Mouse (Mus musculus) adrenal gland, postnatal 4 days (tissue): Measurements from ENCODE around the gene Kazn. TPM values are rescaled to one million over a fixed set of nuclear protein-coding genes. Genes with fewer than 3 reads are reported as not detected.

Source experiments
- DNase-seq, 2 experiments: peaks; one replicate each; pipeline ENCODE4 v3.0.0; 2021 to 2022; ENCODE audit warnings: low spot score in 2 of 2, mixed read lengths in 2 of 2
- total RNA-seq, 2 experiments: library from RNA; stranded (reverse); gene quantifications; 2 replicates each; pipeline ENCODE4 v1.2.3; 2021

Kazn gene
- total RNA-seq, 2 experiments from 2014 or later, result 40.7 to 42.6 TPM

- DNase-seq, result no peak
Measured at GRCm38 (mm10) chr4:142242750-142243383, 3.7 kb upstream of the Kazn start.

DNA sequence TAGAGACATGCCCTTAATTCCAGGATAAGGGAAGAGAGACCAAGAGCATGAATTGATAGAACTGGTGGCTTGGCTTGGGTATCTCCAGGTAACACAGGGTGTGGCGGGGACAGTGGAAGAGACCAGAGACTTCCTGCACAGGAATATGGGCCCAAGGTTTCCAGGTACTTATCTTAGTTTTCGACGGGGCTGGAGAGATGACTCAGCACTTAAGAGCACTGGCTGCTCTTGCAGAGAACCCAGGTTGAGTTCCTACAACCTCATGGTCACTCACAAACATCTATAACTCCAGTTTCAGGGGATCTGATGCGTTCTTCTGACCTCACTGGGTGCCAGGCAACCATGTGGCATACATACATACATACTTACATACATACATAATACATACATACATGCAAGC is 3.0 kb upstream of the Kazn start:
- no peak for DNase-seq

DNA sequence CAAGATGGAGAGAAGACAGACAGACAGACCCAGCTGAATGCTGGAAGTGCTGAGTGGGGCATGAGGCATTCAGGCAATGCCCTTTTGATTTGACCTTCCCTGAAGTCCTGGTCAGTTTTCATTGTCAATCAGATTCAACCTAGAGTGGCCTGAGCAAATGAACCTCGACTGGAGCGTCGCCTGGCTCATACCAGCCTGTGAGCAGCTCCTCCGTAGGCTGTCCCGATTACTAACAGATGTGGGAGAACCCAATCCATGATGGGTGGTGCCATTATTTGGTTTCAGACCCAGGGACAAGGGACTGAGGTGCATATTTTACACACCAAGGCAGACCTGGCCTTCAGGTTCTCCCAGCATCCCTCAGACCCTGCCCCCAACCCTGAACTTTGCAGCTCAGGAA is 1.7 kb upstream of the Kazn start:
- DNase-seq, result no peak

DNA sequence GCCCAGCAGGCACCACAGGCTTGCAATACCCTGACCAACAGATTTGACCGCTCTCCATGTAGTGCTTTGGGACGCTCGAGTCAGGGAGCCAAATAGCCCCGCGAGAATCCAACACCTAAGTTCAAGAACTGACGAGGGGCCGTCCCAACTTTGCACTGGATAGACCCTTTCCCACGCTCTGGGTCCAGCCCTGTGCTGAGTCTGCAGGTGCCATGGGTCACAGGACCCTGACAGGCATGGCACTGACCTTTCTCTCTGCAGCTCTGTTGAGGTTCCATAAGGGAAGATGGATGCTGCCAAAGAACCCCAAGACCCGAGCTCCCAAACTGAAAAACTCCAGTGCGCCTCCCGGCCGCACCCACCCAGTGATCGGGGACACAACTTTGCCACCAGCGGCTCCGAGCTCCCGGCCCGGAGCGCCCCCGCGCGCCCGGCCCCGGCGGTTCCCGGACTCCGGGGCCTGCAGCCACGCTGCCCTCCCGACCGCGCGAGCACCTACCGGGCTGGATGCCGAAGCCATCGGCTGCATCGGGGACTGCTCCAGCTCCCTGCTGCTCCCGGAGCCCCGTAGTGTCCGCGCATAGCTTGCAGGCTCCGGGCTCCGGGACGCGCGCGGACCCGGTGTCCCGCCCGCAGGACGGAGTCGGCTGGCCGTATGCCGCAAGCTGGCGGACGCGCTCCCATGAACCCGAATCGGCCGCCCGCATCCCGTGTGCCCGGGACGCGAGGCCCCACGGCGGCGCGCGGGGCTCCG is 538 bp downstream of the Kazn start:
- peak in 1 of 2 experiments; percentile 32 for DNase-seq

DNA sequence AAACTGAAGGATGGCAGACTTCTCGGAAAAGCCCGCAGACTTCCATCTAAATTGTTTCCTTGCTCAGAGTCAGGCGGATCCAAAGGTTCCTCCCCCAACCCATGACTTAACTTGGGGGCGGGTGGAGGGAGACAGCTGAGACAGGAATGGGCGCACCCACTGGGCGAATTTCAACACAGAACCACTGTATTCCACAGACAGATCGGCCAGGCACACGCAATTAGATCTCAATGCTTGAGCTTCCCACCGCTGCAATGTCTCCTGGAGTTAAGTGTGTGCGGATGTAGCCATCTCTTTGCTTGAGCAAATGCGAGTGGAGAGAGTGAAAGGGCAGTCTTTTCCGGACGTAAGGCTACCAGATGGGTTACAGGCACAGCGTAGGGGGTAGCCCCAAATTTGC is 1.2 kb downstream of the Kazn start:
- DNase-seq, result no peak

DNA sequence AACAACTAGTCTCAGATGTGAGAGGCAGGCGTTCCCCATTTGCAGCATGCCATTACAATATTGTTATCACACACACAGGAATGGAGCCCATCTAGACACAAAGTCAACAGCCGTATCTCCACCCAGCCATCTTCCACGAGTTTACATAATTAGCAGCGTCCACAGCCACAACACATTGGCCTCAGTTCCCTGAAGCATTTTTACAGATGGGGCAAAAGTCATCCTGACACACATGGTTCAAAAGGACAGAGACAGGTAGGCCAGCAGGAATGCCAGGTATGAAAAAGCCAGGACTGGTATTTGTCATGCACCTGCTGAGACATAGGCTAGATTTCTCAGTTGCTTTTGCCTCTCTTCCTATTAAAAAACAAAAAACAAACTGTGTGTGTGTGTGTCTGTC is 2.5 kb downstream of the Kazn start:
- no peak for DNase-seq

DNA sequence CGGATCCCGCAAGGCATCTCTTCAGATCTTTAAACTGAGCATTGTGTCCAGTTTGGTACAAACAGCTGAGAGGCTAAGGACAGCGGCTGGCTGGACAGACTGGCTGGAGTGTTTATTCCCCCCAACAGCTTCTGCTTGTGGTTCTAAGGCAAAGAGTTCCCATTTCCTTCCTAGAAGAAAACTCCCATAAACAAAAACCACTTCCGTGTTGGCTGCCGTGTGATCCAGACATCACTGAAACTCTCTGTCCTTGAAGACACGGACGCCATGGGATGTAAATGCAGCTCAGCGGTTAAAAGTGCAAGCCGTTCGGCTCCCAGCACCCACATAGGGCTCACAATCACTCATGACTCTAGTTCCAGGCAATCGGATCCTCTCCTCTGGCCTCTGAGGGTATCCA is 3.8 kb downstream of the Kazn start:
- DNase-seq, result no peak

GRCm38 (mm10) chr4:142234828-142235227 is 4.4 kb downstream of the Kazn start:
- DNase-seq, result no peak

DNA sequence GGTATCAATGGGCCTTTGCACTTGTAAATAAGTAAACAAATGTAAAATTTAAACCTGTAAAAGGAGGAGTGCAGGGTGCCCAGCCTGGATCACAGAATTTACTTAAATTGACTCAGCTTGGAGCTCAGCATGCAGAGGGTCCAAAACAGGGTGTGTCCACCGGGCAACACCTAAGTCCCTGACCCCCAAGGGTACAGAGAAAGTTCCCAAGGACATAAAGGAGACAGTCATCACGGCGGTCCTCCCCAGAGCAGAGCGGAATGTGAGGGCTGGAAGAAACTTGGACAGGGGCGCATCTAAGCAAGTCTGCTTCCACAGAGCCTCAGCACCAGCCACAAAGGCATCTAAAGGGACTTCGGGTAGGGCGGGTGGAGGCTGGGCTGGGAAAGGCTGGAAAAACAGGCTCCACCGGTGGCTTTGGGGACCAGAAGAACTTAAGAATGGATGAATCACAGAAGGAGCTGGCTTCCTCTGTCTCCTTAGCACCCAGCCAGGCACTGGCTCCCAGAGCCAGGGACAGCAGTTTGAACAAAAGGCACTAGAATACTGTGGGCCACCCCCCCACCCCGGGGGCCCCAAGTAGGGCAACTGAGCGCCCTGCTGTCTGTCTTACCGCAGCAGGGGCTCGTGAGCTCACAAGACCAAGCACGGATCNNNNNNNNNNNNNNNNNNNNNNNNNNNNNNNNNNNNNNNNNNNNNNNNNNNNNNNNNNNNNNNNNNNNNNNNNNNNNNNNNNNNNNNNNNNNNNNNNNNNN is 10.2 kb downstream of the Kazn start:
- DNase-seq, result no peak

GRCm38 (mm10) chr4:142223898-142224645 is 15.1 kb downstream of the Kazn start:
- DNase-seq, result no peak

DNA sequence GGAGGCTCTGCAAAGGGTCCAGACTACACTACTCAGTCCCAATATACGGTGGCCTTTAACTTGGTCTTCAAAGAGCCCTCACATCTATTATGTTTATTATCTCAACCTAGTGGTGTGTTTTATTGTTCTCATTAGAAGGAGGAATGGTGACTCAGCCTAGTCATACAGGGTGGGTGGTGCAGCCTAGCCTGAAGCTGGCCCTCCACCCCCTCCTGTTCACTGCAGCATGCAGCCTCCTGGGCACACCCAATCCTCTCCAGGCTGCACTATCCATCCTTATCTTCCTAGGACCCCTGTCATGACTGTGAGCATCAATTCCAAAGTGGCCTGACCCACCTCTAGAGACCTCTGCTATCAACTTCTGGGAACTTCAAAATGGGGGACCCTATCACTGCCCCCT is 16.8 kb downstream of the Kazn start:
- no peak for DNase-seq

DNA sequence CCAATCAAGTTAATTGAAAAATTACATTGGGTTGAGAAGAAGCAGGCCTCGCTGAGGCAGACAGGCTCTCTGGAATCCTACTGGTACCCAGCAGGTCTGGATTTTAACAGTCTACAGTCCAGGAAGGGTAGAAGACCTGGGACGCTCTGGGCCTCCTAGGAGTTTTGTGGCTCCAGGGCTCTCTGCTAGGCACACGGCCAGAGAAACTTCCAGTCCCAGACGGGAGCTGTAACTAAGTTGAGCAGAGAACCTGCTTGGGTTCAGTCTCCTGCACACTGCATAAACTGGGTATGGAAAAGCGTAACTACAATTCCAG is 17.5 kb downstream of the Kazn start:
- no peak for DNase-seq

DNA sequence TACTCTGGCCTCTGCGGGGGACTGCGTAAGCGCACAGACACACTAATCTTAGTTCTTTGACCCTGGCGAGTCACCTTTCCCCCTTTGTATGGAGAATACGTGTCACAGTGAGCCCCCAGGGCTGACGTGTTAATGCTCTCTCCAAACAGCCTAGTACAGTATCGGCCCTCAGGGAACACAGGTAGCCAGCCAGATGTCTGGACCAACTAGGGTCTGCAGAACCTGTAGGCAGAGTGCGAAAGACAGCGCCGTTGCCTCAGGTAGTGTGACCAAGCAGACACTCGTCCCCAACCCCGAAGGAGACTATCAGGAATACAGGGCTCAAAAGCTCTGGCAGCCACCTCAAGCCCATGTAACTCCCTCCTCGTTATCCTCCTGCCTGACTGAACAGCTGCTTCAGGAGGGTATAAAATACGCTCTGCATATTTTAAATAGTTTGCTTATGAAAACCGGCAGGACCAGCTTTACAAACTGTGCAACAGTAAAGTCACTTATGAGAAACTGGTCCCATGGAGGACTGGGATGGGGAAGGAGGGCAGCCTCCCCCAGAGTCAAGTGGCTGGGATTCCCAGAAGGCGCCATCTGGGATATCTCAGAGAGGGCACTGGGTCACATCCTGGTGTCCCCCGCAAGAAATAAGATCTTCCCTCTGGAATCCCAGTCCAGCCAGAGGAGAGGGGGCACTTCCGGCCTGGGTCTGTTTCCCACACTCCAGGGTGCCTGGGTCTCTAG is 18.0 kb downstream of the Kazn start:
- no peak for DNase-seq

DNA sequence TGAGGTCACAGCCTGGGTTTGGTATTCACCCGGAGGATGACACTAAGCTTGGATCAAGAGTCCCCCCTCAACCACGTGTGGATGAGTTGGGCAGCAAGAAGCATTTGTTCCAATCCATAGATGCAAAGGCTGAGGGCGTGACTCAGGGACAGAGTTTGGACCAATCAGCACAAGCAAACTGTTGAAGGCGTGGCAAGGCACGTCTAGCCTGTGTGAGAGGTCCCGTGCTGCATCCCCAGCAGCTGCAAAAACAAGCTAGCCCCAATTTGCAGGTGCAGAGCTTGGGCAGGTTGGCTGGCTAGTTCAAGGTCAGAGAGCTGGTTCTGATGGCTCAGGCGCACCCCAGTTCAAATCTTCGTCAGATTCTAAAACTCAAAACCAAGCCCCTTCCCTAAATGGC is 20.2 kb downstream of the Kazn start:
- no peak for DNase-seq

GRCm38 (mm10) chr4:142217048-142217447 is 22.2 kb downstream of the Kazn start:
- DNase-seq, result no peak

DNA sequence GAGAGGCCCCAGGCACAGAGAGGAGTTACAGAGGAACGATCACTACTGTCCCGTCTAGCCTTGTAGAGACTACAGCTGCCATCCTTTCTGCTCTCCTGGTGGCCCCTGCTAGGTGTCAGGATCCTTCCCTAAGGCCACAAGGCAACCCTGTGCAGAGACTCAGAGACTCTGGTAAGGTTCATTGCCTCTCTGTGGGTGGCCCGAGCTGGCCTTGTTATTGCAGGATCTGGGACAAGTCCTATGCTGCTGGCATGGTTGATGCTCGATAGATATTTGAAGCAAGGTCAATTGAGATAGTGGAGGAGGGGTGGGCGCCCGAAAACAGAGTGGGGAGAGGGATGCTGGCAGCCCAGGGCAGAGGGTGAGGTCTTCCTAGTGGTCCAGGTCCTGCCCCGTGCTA is 23.4 kb downstream of the Kazn start:
- no peak for DNase-seq

DNA sequence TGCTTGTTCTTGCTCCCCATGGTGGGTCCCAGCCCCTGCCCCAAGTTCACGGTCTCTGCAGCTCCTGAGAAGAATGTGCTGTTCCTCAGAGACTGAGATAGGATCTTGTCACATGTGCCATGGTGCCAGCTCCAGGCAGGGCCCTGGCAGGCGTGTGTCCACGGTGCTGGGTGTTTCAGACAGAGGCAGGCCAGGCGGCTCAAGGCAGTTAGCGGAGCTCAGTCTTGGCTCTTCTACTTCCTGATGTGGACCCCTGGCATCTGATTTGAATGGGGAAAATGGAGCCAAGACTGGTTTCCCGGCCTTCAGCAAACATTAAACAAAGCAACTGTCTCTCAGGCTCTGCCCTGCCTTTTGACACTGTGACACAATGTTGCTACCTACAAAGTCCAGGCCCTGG is 24.7 kb downstream of the Kazn start:
- no peak for DNase-seq

- no peak for DNase-seq
Measured at GRCm38 (mm10) chr4:142212425-142212824, 26.8 kb downstream of the Kazn start.

DNA sequence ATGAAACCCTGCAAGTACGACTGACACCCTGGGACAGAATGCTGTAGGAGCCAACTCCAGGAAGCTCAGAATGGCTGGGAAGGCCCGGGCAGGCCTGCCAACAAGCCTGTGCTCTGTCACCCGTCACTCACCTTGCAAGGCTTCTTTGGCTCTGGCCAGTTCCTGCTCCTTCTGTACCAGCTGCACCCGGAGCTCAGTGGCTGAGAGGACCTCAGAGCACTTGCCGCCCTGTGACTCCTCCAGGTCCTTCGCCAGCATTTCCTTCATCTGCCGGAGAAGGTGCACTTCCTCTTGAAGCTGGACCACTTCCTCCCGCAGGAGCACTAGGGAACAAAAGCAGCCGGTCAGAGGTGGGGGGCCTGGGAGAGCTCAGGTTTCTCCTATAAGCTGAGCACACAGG is 29.3 kb downstream of the Kazn start:
- DNase-seq, result no peak

GRCm38 (mm10) chr4:142209476-142209875 is 29.7 kb downstream of the Kazn start:
- no peak for DNase-seq

DNA sequence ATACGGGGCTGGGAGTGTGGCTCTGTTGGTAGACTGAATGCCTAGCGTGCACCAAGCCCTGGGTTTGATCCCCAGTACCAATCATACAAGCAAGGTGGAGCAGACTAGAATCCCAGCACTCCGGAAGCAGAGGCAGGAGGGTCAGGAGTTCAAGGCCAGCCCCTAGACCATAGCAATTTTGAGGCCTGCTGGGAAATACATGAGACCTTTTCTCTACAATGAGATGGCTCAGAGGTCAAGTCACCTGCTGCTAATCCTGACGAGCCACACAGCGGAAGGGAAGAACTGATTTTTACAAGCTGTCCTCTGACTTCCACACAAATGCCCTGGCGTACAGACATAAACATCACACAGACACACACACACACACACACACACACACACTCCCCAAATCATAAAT is 33.5 kb downstream of the Kazn start:
- no peak for DNase-seq
